In the genomic region with DNA sequence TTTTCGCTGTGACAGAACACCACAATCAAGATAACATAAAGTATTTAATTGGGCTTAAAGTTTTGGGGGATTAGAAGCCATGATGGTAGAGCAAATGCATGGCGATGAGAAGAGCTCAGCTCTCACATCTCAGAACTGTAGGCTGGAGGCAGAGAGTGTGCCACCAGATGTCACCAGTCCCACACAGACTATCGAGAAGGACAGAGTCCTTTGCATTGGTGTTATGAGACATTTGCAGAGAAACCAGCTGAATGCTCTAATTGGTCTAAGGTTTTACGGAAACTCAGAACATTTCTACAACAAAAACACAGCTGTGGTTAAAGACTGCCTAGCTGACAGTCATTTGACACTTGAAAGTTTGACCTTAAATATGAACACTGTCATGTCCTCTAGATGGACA, we compare ENCODE assay signal across 10 mouse cellular contexts. TPM values are rescaled to one million over a fixed set of nuclear protein-coding genes. Genes with fewer than 3 reads are reported as not detected.
A peak's percentile ranks its signal among the peaks of the same experiment; 100 is the strongest.
DNase-seq lines count a peak whose midpoint lies in the region; ATAC-seq and TF ChIP-seq lines count a peak whose summit lies in the region.
"Had no signal": no experiment of that assay in that cellular context is flagged by ENCODE, and none has a peak within 500 bp of the region (broad histone marks: within the 10 kb centered on the region; RNA-seq: fewer than 3 reads in every experiment).

No protein-coding gene starts in this region.

- peak overlapping the region; percentile 74 for H3K27ac ChIP-seq in kidney, adult 2 months (ENCODE audit: insufficient read depth, low read depth, low read length)
- no peak overlapping the region for H3K27ac ChIP-seq in neural tube, embryonic 15.5 days (replicated peaks)
- H3K27ac ChIP-seq: embryonic facial prominence, embryonic 15.5 days; liver, embryonic 12.5 days had no signal

- H3K27me3 ChIP-seq in kidney, adult 2 months (replicated peaks; ENCODE audit: control insufficient read depth, insufficient read depth, low read length), result no peaks in the 10 kb centered on the region
- no peaks in the 10 kb centered on the region for H3K27me3 ChIP-seq in neural tube, embryonic 15.5 days (replicated peaks)
- H3K27me3 ChIP-seq: embryonic facial prominence, embryonic 15.5 days; liver, embryonic 12.5 days had no signal

- no peak overlapping the region for H3K4me2 ChIP-seq in neural tube, embryonic 15.5 days
- H3K4me2 ChIP-seq: embryonic facial prominence, embryonic 15.5 days; liver, embryonic 12.5 days had no signal

- H3K9me3 ChIP-seq in neural tube, embryonic 15.5 days (replicated peaks), result no peaks in the 10 kb centered on the region
- H3K9me3 ChIP-seq: embryonic facial prominence, embryonic 15.5 days; liver, embryonic 12.5 days had no signal

- H3K4me3 ChIP-seq in kidney, adult 2 months (ENCODE audit: insufficient read depth, low read depth, low read length), result no peak overlapping the region
- no peak overlapping the region for H3K4me3 ChIP-seq in neural tube, embryonic 15.5 days (replicated peaks)
- H3K4me3 ChIP-seq: embryonic facial prominence, embryonic 15.5 days; liver, embryonic 12.5 days had no signal

- 63% methylated on average over 4 of the region's 4 CpGs for WGBS in kidney, adult 2 months
- WGBS in neural tube, embryonic 15.5 days, result 87% methylated on average over 4 of the region's 4 CpGs

- no peak for TF ChIP-seq POLR2A in kidney, adult 2 months (IDR thresholded peaks at IDR 0.05; ENCODE audit: low read depth, low read length)
- no peak for TF ChIP-seq POLR2A in brain, embryonic 14.5 days (IDR thresholded peaks at IDR 0.05; ENCODE audit: borderline replicate concordance, extremely low read depth, insufficient read depth, insufficient read length, poor library complexity, severe bottlenecking)

- peak; percentile 67 for TF ChIP-seq CTCF in kidney, adult 2 months (conservative IDR thresholded peaks at IDR 0.05; ENCODE audit: insufficient read depth, insufficient read length, low read depth, low read length)
- TF ChIP-seq CTCF in brain, embryonic 14.5 days (IDR thresholded peaks at IDR 0.05; ENCODE audit: borderline replicate concordance, extremely low read depth, insufficient read depth, insufficient read length), result peak; percentile 36; the same call in 1 of the 2 replicates

- 0 out of 2 replicates have a peak, but pooled peaks cover 2% of the 10 kb centered on the region for H3K4me1 ChIP-seq in kidney, adult 2 months (ENCODE audit: control insufficient read depth, insufficient read depth, low read length)
- no peaks in the 10 kb centered on the region for H3K4me1 ChIP-seq in neural tube, embryonic 15.5 days
- H3K4me1 ChIP-seq: liver, embryonic 12.5 days had no signal

- no peak for ATAC-seq in cerebellum, adult (ENCODE audit: insufficient number of reproducible peaks, low FRiP score, low TSS enrichment)
- ATAC-seq in neural tube, embryonic 15.5 days (ENCODE audit: low FRiP score), result no peak
- ATAC-seq: liver, embryonic 12.5 days had no signal

- H3K9ac ChIP-seq in neural tube, embryonic 15.5 days (replicated peaks), result no peak overlapping the region
- H3K9ac ChIP-seq: embryonic facial prominence, embryonic 15.5 days; liver, embryonic 12.5 days had no signal

- no peaks in the 10 kb centered on the region for H3K36me3 ChIP-seq in kidney, adult 2 months (ENCODE audit: control insufficient read depth, insufficient read depth, low read length)
- H3K36me3 ChIP-seq in neural tube, embryonic 15.5 days, result peaks cover 3% of the 10 kb centered on the region; the same call in 1 of the 2 replicates
- H3K36me3 ChIP-seq: embryonic facial prominence, embryonic 15.5 days; liver, embryonic 12.5 days had no signal

- peak; percentile 40 to 41 for DNase-seq in cerebellum, postnatal 10 days
- peak; percentile 45 for DNase-seq in kidney, adult 2 months
- no peak for DNase-seq in kidney, adult 8-10 months
- peak; percentile 67 for DNase-seq in 3T3-L1 (ENCODE audit: low read depth, low spot score)
- peak; percentile 46 for DNase-seq in brain, embryonic 14.5 days (ENCODE audit: low read depth)
- no peak for DNase-seq in yolk sac, embryonic 10.5 days (ENCODE audit: low spot score)

RNA-seq across cellular contexts. Expression of a gene that starts 44.8 kb away (rescaled TPM):
- polyA plus RNA-seq in kidney, adult 2 months (2012; rRNA removed), result 4.0 and 5.0 TPM in 2 replicates
- 32.3 and 33.8 TPM in 2 replicates for polyA plus RNA-seq in brain, embryonic 14.5 days (2012; rRNA removed)
- 39.7 and 41.4 TPM in 2 replicates for polyA plus RNA-seq in neural tube, embryonic 15.5 days (2015; fragmentation: Nextera tagmentation; extraction: Ambion mirVana)

RNA-seq across cellular contexts. Expression of a gene that starts 44.8 kb away (rescaled TPM):
- polyA plus RNA-seq in kidney, adult 2 months (2012; rRNA removed), result 33.4 and 35.1 TPM in 2 replicates
- polyA plus RNA-seq in brain, embryonic 14.5 days (2012; rRNA removed), result 30.4 and 36.0 TPM in 2 replicates
- 13.2 and 14.4 TPM in 2 replicates for polyA plus RNA-seq in neural tube, embryonic 15.5 days (2015; fragmentation: Nextera tagmentation; extraction: Ambion mirVana)

RNA-seq across cellular contexts. Expression of a gene that starts 53.5 kb away (rescaled TPM):
- polyA plus RNA-seq in kidney, adult 2 months (2012; rRNA removed), result 45.3 and 48.1 TPM in 2 replicates
- polyA plus RNA-seq in brain, embryonic 14.5 days (2012; rRNA removed), result 15.4 and 17.2 TPM in 2 replicates
- polyA plus RNA-seq in neural tube, embryonic 15.5 days (2015; fragmentation: Nextera tagmentation; extraction: Ambion mirVana), result 31.4 and 32.3 TPM in 2 replicates

Comparison
In these comparisons a context has a peak if more than half of its experiments do, and no peak if none do; other contexts are left out.
1. DNase-seq: peak in cerebellum, postnatal 10 days (2 of 2), kidney, adult 2 months (single experiment), 3T3-L1 (single experiment) and brain, embryonic 14.5 days (single experiment); none in kidney, adult 8-10 months (0 of 2) and yolk sac, embryonic 10.5 days (single experiment).